17 mouse cellular contexts compared by ENCODE assay signal in the genomic region with DNA sequence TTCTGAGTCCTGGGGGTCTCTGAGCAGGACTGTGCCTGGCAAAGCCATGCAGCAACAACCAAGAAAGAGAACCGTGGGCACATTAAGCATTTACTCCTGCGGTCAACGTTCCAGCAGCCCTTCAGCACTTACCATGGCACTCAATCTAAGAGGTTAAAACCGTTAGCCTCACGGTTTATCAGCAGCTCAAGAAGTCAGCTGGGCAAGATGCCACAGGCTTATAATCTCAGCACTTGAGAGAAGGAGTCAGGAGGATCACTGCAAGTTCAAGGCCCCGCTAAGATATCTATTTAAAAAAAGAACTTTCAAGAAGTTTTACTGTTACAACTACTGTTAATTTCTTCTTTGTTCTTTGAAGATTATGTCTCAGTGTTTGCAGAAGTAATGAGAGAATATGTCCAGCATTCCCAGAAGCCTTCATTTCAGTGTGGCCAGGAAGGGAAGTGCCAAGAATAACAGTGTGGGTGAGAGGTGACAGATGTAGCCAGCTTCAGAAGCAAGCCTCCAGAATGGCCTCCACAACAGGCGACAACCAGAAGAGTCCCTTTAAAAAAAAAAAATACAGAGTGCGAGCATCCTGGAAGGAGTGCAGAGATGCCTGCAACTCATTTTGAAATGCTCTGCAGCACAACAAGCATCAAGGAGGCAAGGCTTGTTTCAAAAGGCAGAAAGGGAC.
A peak's percentile ranks its signal among the peaks of the same experiment; 100 is the strongest.
DNase-seq lines count a peak whose midpoint lies in the region; ATAC-seq and TF ChIP-seq lines count a peak whose summit lies in the region.
"Had no signal": no experiment of that assay in that cellular context is flagged by ENCODE, and none has a peak within 500 bp of the region (broad histone marks: within the 10 kb centered on the region; RNA-seq: fewer than 3 reads in every experiment).

No protein-coding gene starts in this region.

- no peak overlapping the region for H3K4me2 ChIP-seq in lung, embryonic 16.5 days (ENCODE audit: low read depth, low read length)
- no peak overlapping the region for H3K4me2 ChIP-seq in heart, embryonic 12.5 days
- H3K4me2 ChIP-seq in intestine, postnatal 0 days (replicated peaks; ENCODE audit: low read depth) = no peak overlapping the region
- H3K4me2 ChIP-seq: embryonic facial prominence, embryonic 13.5 days had no signal

- whole genome bisulfite sequencing in lung, embryonic 16.5 days = 37% methylated on average over 8 of the region's 8 CpGs
- 24% methylated on average over 8 of the region's 8 CpGs for WGBS in heart, embryonic 12.5 days
- WGBS in intestine, postnatal 0 days = 75% methylated on average over 8 of the region's 8 CpGs

- no peak for TF ChIP-seq CTCF in intestine, postnatal 0 days (IDR thresholded peaks at IDR 0.05; ENCODE audit: low read depth)

- no peak overlapping the region for H3K4me3 ChIP-seq in lung, embryonic 16.5 days (ENCODE audit: low read length)
- no peak overlapping the region for H3K4me3 ChIP-seq in heart, embryonic 12.5 days
- H3K4me3 ChIP-seq in intestine, postnatal 0 days (ENCODE audit: low read depth, low read length) = no peak overlapping the region
- H3K4me3 ChIP-seq: embryonic facial prominence, embryonic 13.5 days; layer of hippocampus, adult 2 months had no signal

- H3K27ac ChIP-seq in lung, embryonic 16.5 days (ENCODE audit: low read length) = no peak overlapping the region
- H3K27ac ChIP-seq in heart, embryonic 12.5 days (ENCODE audit: poor library complexity, severe bottlenecking) = peak overlapping the region; percentile 41; the same call in 1 of the 2 replicates
- no peak overlapping the region for H3K27ac ChIP-seq in intestine, postnatal 0 days (ENCODE audit: low read depth, low read length)
- H3K27ac ChIP-seq: embryonic facial prominence, embryonic 13.5 days; layer of hippocampus, adult 2 months had no signal

- 0 out of 2 replicates have a peak, but pooled peaks have one; percentile 28 for ATAC-seq in lung, embryonic 16.5 days (ENCODE audit: low read depth)
- ATAC-seq in heart, embryonic 12.5 days (ENCODE audit: insufficient number of reproducible peaks, low FRiP score) = 0 out of 2 replicates have a peak, but pooled peaks have one; percentile 39
- no peak for ATAC-seq in intestine, postnatal 0 days
- ATAC-seq: forebrain, embryonic 14.5 days; hindbrain, embryonic 16.5 days; Patski had no signal

- no peaks in the 10 kb centered on the region for H3K4me1 ChIP-seq in lung, embryonic 16.5 days (replicated peaks; ENCODE audit: control insufficient read depth, insufficient read depth, low read length)
- peaks cover 31% of the 10 kb centered on the region for H3K4me1 ChIP-seq in heart, embryonic 12.5 days (replicated peaks)
- H3K4me1 ChIP-seq in intestine, postnatal 0 days (replicated peaks; ENCODE audit: control insufficient read depth, insufficient read depth, low read length) = no peaks in the 10 kb centered on the region

- H3K9me3 ChIP-seq in lung, embryonic 16.5 days (ENCODE audit: control insufficient read depth, low read length) = no peaks in the 10 kb centered on the region
- 0 out of 2 replicates have a peak, but pooled peaks cover 2% of the 10 kb centered on the region for H3K9me3 ChIP-seq in heart, embryonic 12.5 days (replicated peaks)
- no peaks in the 10 kb centered on the region for H3K9me3 ChIP-seq in intestine, postnatal 0 days (ENCODE audit: control insufficient read depth)
- H3K9me3 ChIP-seq: embryonic facial prominence, embryonic 13.5 days; megakaryocyte, embryonic 14.5 days had no signal

- no peaks in the 10 kb centered on the region for H3K27me3 ChIP-seq in lung, embryonic 16.5 days (ENCODE audit: control insufficient read depth, insufficient read depth, low read depth, low read length)
- H3K27me3 ChIP-seq in heart, embryonic 12.5 days (replicated peaks) = no peaks in the 10 kb centered on the region
- no peaks in the 10 kb centered on the region for H3K27me3 ChIP-seq in intestine, postnatal 0 days (replicated peaks; ENCODE audit: control insufficient read depth, insufficient read depth, low read length)
- H3K27me3 ChIP-seq: embryonic facial prominence, embryonic 13.5 days; megakaryocyte, embryonic 14.5 days; Patski had no signal

- no peak overlapping the region for H3K9ac ChIP-seq in lung, embryonic 16.5 days (ENCODE audit: low read length)
- no peak overlapping the region for H3K9ac ChIP-seq in heart, embryonic 12.5 days
- H3K9ac ChIP-seq in intestine, postnatal 0 days (ENCODE audit: low read depth, low read length) = no peak overlapping the region
- H3K9ac ChIP-seq: embryonic facial prominence, embryonic 13.5 days had no signal

- no peaks in the 10 kb centered on the region for H3K36me3 ChIP-seq in lung, embryonic 16.5 days (ENCODE audit: control insufficient read depth, insufficient read depth, low read length)
- no peaks in the 10 kb centered on the region for H3K36me3 ChIP-seq in heart, embryonic 12.5 days
- H3K36me3 ChIP-seq in intestine, postnatal 0 days (ENCODE audit: control insufficient read depth, insufficient read depth) = no peaks in the 10 kb centered on the region
- H3K36me3 ChIP-seq: embryonic facial prominence, embryonic 13.5 days had no signal

- DNase-seq in lung, adult 18-20 months = no peak
- DNase-seq in heart, postnatal 4 days = peak; percentile 24
- peak; percentile 47 for DNase-seq in testis, postnatal 10 days (ENCODE audit: low spot score)
- DNase-seq in ovary, postnatal 36 days (ENCODE audit: low spot score) = no peak
- DNase-seq: cerebellum, adult 9-11 months; gastrocnemius, postnatal 14 days; right cerebral cortex, postnatal 4 days; thymus, postnatal 36 days had no signal

Comparison
In these comparisons a context has a peak if more than half of its experiments do, and no peak if none do; other contexts are left out.
1. DNase-seq: peak in heart, postnatal 4 days (single experiment) and testis, postnatal 10 days (single experiment); none in lung, adult 18-20 months (0 of 2) and ovary, postnatal 36 days (single experiment).